Mouse (Mus musculus) ES-E14 (cell line): ENCODE data around the gene Mlst8.
"Not testable (repeated sequence)": the region's sequence is repeated elsewhere in the genome, so short reads cannot be mapped to it uniquely, and the experiment has no call there.

Source experiments
- CHD2 ChIP-seq: IDR thresholded peaks from 2 replicates; pipeline ENCODE4 v1.6.1; 2014; ENCODE audit warnings: mild to moderate bottlenecking, low read depth, low read length, inconsistent platforms
- HCFC1 ChIP-seq: IDR thresholded peaks from 2 replicates; pipeline ENCODE4 v1.6.1; 2012; ENCODE audit warnings: low read length, inconsistent platforms, borderline replicate concordance; ENCODE audit not compliant: insufficient read depth
- MAFK ChIP-seq: IDR thresholded peaks from 2 replicates; pipeline ENCODE4 v1.6.1; 2014; ENCODE audit warnings: mild to moderate bottlenecking, low read depth, low read length, inconsistent platforms; ENCODE audit not compliant: insufficient read depth
- ZNF384 ChIP-seq: IDR thresholded peaks from 2 replicates; pipeline ENCODE4 v1.6.1; 2012; ENCODE audit warnings: low read depth, low read length, inconsistent platforms

GRCm38 (mm10) chr17:24455523-24456206, 23.2 kb downstream of the Mlst8 start:
- not testable (repeated sequence) for TF ChIP-seq MAFK, CHD2, ZNF384, HCFC1
